Mouse (Mus musculus): Measurements from ENCODE around the gene Ccdc78. TPM values are rescaled to one million over a fixed set of nuclear protein-coding genes. Genes with fewer than 3 reads are reported as not detected.
"Not testable (repeated sequence)": the region's sequence is repeated elsewhere in the genome, so short reads cannot be mapped to it uniquely, and the experiment has no call there.

Ccdc78 gene
- polyA plus RNA-seq, 1 experiment, result 0.06 TPM

DNA sequence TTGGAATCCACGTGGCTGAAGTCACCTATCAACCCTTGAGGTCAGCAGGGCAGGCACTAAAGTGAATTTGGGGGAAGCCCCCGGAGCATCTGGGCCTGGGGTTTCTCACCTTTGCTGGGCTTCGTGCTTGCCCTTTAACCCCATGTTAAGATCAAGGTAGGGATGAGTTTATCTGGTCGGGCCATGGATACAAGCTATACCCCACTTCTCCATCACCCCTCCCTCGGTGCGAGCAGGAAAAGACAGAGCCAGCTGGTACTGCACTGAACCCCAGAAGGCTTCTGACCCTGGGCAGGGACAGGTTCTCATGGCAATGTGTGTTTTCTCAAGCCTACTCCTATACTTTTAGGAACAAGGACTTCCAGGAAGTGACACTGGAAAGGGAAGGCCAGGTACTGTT is 5.0 kb upstream of the Ccdc78 start:
- no peak for DNase-seq (ENCODE audit: extremely low spot score in 1 of 2, low spot score in 1 of 2)

DNA sequence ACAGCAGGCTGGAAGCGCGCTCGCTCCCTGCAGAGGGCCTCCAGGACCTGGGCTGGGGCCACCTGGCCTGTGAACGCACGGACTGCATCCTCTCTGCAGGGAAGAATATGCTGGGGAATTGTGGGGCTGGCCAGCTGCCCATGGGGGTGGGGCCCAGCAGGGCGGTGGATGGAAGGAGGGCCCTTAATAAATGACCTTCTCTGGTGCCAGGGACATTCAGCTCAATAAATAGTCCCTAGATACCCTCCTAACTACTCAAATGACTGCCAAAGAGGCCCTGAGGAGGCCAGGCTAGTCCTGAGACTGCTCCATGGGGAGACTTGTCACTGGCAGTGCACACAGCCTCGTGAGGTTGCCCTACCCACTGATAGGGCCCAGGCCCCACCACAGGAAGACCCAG is 3.3 kb upstream of the Ccdc78 start:
- no peak for DNase-seq (ENCODE audit: extremely low spot score in 1 of 2, low spot score in 1 of 2)

DNA sequence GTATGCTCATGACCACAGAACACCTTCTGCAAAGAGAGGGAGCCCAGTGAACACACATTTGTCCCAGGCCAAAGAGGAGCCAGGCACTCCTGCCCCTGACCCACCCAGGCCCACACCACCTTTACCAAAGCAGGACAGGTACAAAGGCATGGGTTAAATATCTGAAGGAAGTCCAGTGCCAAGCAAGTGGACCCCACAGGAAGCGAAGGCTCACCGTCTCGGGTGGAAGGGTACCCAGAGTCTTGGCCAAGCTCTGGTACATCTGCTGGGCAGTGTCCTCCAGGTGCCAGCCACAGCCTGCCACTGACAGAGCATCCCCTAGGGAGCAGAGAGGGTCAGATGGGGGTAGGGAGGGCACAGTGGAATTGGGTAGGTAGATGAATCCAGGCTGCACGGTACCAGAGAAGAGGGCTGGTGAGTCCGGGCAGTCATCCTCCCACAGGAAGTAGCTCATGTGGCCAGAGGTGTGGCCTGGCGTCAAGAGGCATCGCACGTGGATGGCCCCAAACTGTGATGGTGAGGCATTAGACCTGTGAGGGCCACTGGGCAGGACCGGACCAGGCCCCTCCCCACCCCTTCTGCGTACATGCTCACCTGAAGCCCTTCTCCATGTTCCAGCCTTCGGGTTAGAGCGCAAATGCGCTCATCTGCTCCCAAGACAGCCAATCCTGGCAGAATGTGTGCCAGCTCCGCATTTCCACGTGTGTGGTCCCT is 2.4 kb upstream of the Ccdc78 start:
- no peak for DNase-seq (ENCODE audit: extremely low spot score in 1 of 2, low spot score in 1 of 2)

DNA sequence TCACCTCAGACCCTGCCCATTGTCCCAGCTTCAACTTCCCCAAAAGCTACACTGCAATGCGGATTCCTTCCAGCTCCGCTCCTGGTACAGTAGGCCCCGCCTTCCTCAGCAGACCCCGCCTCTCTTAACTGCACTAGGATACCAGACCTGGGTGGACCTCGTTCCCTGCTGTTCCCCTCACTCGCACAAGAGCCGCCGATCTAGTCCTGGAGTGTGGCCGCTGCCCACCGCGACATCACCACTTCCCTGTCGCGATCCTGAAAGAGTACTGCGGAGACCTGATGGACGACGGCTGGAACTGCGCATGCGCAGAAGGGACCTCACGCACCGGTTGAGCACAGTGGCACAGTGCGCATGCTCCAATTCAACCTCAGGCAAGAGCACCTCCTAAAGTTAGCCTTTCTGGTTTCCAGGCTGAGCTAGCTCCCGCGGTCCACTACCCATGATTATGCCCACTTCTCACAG is 1.1 kb upstream of the Ccdc78 start, which contains the start of gene Haghl:
Gene Haghl, minus strand, starts transcription at position 393 of the 465 bp plus-strand sequence.
- DNase-seq (ENCODE audit: extremely low spot score in 1 of 2, low spot score in 1 of 2), result peak; percentile 93 to 98

DNA sequence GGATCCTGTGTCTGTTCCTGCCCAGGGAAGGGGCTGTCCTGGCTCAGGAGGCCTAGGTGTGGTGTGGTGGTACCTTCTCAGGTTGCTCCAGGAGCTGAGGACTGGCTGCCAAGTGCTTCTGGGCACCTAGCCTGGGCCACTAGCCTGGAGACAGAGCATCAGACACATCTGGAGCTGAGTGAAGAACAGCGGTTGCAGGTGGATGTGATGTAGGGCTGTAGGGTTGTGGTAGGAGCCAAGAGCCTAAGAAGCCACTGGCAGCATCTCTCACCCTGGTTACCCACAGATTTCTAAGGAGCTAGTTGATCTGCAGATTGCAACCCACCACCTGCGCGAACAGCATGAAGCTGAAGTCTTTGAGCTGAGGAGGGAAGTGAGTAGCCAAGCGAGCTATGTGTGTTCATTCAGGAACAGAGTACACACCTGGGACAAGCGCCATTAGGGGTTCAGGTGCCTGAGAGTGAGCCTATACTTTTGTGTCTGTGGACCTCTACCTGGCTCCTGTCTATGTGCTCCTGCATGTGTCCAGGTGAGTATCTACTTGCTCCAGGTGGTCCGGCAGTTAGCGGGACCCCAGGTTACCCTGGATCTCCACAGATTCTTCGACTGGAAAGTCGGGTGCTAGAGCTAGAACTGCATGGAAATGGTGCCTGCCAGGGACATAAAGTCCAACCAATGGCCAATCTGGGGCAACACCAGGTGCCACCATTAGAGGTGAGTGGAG is 563 bp downstream of the Ccdc78 start:
- no peak for DNase-seq (ENCODE audit: extremely low spot score in 1 of 2, low spot score in 1 of 2)

DNA sequence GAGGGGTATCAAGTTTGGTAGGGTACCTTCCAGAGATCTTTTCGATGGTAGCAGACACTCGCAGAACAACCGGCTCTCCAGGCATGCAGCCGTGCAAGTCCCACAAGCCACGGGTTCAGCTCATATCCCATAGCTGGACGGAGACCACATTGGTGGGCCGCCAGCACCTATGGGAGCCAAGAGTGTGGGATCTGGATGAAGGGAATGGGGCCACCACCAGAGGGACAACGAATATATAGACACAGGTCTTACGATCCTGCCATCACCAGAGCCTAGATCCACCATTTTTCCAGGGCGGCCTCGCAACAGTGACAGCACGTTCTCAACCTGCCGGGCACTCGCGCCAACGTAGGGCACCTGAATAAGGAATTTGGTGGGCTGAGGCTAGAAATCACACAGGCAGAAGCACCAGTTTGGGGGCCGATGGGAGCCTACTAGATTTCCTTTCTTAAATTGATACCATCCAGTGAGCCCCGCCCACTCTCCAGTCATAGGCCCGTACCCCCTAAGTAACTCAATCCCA is 5.0 kb downstream of the Ccdc78 start:
- DNase-seq (ENCODE audit: extremely low spot score in 1 of 2, low spot score in 1 of 2), result no peak

DNA sequence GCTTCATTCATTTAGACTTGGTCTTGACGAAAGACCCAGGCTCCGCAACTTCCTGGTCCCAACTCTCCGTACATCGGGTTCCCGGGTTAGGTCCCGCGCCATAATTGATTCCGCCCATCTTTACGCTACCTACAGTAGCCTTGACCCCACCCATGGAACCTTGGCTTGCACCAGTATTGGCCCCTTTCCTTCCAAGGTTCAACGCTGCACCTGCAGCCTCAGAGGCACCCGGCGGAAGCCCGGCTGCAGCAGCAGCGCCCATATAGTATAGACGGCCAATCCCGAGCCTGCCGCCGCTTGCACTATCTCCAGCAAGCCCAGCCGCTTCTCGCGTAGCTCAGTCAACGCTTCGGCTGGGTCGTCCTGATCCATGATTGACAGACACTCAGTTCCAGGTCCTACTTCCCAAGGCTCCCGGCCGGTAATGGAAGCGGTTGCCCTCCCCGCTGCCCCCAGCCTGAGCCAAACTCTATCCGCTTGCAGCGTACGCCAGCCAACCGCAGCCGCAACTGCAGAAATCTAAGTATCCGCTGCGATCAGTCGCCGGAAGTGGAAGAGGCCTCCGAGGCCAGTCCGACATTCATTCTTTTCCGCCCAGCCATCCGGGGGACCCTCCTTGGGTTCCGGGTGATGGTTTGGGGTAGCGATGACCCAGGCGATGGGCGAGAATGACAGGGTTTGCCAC is 5.6 kb downstream of the Ccdc78 start:
- DNase-seq (ENCODE audit: extremely low spot score in 1 of 2, low spot score in 1 of 2), result peak; percentile 64 to 91

DNA sequence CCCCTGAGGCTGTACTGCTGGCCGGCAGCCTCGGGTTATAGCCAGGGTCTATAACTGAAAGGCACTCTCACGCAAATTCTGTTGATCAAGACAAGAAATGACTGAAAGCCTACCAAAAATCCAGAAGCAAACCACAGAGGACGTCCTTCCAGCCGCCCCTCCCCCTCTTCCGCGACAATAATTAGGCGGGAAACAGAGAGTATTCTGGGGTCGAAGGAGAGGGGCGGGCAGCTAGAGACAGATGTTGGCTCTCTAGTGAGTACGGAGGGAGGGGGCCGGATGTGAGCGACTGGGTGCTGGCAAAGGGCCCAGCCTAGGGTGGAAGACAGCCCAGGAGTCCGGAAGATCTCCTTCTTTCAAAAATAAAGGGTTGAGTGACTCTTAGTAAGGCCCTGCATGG is 6.2 kb downstream of the Ccdc78 start, which contains the start of gene Fam173a:
Gene Fam173a, minus strand, starts transcription at position 287 of the 400 bp plus-strand sequence.
- DNase-seq (ENCODE audit: extremely low spot score in 1 of 2, low spot score in 1 of 2), result peak in 1 of 2 experiments; percentile 71

DNA sequence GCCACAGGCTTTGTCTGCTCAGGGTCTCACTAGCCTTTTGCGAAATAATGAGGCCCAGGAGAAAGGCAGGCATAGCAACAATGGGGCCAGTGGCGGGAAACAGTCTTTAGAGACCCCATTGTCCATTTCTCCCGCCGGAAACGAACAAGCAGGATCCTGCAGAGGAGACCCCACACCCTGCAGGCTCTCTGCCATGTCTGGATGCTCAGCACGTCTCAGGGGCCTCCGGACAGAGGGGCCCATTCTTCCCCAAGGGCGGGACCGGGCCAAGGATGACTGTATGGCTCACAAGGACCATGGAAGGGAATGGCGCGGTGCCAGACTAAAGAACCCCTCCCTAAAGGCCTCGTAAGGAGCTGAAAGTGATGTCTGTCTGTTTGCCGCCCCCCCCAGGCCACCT is 7.8 kb downstream of the Ccdc78 start:
- no peak for DNase-seq (ENCODE audit: extremely low spot score in 1 of 2, low spot score in 1 of 2)

DNA sequence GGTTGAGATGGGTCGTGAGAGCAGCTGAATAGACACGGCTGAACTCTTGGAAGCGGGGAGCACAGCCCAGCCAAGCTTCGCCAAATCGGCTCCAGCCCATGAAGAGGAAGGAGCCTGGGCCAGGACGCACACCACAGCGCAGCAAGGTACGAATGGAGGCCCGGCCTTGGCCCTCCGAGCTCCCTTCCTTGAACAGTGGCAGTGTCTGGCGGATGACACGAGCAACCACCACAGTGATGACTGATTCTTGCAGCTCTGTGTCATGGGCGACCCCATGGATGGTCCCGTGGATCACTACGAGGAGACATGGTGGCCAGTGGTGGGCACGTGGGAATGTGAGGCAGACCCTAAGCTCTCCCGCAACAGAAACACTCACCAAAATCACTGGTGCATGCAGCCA is 8.6 kb downstream of the Ccdc78 start:
- no peak for DNase-seq (ENCODE audit: extremely low spot score in 1 of 2, low spot score in 1 of 2)

DNA sequence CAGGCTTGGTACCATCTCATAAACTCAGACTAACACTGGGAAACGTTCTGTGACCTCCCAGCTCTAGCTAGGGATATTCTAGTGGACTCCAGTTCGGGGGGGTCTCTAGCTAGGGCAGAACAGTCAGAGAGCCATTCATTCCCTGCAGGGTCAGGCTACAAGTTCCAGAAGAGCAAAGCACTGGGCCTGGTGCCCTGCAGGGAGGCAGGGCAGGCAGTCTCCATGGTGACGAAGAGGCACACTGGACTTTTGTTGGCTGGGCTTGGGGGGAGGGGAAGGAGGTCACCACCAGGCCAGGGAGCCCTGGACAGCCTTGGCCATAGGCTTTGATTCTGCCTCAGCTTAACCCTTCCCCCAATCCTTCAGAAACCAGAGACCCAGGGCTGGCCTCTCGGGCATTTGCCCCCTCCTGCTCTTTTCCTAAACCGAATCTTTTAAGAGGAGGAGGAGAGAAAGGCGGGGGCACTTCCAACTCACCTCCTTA is 9.3 kb downstream of the Ccdc78 start, which contains the start of gene AC134908.4:
Gene AC134908.4, minus strand, starts transcription at position 51 of the 484 bp plus-strand sequence.
- peak; percentile 59 to 66 for DNase-seq (ENCODE audit: extremely low spot score in 1 of 2, low spot score in 1 of 2)

DNA sequence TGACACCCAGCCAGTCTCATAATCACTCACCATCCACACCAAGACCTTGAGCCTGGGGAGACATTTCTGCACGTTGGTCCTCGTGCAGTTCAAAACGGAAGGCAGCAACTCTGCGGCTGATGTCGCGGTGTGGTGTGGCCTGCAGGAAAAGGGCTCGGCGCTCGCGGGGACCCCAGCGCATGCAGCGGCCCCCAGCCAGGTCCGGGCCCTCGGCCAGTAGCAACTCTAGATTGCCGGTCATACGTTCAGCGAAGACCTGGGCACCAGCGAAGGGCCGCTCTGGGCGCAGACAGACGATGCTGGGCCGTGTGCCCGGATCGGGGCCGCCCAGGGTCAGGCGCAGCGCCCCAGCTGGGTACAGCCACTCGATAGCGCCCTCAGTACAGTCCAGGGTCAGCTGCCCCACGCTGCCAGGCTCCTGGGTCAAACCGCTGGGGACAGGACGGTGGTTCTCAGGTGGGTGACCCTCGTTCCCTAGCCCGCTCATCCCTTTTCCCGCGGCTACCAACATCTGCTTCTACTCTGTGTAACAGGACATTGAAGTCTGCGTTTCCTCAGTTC is 9.9 kb downstream of the Ccdc78 start:
- no peak for DNase-seq (ENCODE audit: extremely low spot score in 1 of 2, low spot score in 1 of 2)

DNA sequence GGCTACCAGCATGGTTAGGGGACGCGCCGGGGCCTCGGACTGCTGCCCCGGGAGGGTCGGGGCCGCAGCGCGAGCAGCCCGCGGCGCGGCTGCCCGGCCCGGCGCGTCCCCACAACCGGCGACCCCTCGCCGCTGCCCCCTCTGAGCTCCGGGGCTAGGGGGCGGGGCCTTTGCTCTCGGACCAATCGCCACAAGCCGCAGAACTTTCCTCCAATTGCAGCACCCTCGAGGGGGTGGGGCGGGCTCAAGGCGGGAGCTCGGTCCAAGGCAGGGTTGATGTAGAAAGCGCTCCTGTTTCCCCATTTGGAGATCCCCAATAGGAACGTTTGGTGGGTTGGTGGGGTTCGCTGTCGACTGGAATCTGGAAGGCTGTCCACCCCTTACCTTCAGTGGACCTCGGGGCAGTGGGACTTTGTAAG is 10.6 kb downstream of the Ccdc78 start, which contains the start of gene Metrn:
Gene Metrn, minus strand, starts transcription at position 186 of the 419 bp plus-strand sequence.
- DNase-seq (ENCODE audit: extremely low spot score in 1 of 2, low spot score in 1 of 2), result peak in 1 of 2 experiments; percentile 75

DNA sequence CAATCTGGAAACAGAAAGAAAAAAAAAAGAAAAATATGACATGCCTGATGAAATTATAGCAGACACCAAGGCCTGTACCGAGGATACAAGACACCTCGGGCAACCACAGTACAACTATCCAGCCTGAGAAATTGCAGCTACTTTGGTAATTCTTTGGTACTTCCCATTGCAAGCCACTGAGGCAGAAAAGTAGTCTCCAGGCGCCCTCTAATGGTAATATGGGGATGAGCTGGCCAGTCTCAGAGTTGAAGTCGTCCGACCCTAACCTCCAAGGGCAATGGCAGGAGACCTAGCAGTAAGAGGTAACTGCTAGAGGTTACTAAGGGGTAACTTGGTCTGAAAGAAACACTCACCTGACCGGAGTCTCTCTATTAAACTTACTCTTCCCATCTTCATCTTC is 14.6 kb downstream of the Ccdc78 start:
- DNase-seq (ENCODE audit: extremely low spot score in 1 of 2, low spot score in 1 of 2), result peak in 1 of 2 experiments; percentile 89

DNA sequence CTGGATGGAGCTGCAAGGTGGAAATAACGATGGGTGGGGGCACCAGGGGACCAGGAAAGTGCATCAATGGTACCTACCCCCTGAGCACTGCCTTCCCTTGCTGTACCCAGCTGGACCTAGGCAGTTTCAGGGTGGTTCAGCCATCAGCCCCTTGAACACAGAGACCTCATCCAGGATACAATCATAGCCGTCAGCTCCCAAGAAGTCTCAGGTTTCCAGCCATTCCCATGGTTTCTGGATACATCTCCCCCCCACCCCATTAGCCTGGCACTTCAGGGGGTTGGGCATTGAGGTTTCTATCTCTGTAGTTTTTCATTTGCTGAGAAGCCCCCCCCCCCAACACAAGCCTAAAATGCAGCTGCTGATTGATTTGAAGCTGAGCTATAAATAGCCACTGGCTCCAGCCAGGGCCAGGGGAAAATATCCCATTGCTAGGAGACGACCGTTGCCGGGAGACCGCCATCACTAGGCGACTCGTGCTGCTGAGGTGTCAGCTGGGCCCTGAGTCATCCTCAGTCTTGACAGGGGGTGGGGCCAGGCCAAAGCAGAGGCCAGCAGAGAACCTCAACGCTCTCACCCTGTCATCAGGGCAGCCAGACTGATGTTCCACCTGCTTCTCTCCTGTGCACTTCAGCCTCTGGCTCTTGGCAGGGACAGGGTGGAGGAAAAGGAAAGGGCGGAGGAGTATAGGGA is 16.6 kb downstream of the Ccdc78 start:
- DNase-seq (ENCODE audit: extremely low spot score in 1 of 2, low spot score in 1 of 2), result peak; percentile 87 to 88

DNA sequence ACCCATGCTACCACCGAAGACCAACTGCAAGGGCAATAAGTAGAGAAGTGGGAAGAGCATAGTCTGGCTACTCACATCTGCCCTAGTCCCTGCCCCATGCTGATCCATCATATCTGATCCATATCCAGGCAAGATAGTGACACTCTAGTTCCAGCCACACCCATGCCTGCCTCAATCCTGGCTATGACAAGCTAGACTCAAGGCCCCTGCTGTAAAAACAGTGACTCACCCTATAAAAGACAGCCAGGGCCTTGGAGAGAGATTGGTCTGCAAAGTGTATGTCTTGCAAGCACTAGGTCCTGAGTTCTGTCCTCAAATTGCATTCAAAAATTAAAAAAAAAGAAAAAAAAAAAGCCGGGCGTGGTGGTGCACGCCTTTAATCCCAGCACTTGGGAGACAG is 20.1 kb downstream of the Ccdc78 start:
- DNase-seq (ENCODE audit: extremely low spot score in 1 of 2, low spot score in 1 of 2), result no peak

DNA sequence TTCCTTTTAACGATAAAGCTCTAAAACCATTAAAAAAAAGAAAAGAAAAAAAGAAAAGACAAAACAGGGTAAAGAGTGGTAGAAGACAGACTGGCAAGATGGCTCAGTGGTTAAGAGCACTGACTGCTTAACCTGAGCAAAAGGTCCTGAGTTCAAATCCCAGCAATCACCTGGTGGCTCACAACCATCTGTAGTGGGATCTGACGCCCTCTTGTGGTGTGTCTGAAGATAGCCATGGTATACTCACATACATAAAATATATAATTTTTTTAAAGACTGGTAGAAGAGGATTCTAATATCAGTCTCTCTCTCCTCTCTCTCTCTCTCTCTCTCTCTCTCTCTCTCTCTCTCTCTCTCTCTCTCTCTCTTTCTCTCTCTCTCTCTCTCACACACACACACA is 21.1 kb downstream of the Ccdc78 start:
- DNase-seq (ENCODE audit: extremely low spot score in 1 of 2, low spot score in 1 of 2), result not testable (repeated sequence)

DNA sequence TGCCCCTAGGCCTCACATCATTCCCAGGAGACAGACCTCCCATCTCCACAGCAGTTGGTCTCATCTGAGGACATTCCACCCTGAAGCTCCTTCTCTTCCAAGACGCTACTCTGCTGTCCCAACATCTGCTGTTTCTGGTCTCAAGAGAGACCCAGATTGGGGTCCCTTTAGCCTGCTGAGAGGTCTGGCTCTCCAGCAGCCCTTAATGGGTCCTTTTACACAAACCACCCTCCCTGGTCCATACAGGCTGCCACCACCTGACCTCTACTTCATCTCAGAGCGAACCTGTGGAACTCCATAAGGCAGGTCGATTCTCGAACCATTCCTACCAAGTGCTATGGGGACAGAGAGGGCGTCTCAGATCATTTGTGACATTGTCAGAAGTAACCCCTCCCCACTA is 21.6 kb downstream of the Ccdc78 start:
- no peak for DNase-seq (ENCODE audit: extremely low spot score in 1 of 2, low spot score in 1 of 2)

DNA sequence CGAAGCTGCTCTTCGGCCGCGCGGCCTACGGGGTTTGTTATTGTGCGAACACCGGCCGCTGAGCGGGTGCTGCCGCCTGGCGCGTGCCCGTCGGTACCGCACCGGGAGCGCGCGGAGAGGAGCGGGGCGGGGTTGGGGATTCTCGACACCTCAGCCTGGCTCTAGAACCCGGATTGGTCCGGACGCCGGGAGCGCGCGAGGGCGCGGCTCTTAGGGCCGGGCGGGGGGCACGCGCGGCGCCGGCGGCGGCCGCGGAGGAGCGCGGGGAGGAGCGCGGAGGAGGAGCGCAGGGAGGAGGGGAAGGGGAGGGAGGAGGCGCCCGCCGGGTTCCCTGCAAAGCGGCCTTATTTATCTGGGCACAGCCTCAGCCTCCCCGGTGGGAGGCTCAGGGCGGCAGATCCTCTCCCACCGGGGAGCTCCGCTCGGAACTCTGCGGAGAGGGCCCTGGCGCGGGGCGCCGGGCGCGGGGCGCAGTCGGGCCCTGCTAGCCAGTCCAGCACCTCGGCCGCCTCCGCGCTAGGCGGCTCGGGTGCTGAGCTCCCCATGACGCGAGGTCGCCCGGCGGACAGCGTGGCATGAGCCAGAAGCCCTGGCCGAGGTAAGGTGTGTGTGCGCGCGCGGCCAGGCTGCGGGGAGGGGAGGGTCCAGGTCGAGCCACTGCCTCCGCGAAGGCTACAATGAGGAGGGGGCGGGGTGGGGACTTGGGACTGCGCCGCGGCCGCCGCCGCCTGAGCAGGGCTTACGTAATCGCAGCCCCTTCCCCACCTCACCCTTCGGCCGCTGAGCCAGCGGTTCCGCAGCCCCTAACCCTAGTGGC is 22.6 kb downstream of the Ccdc78 start, which contains the start of gene Fbxl16:
Gene Fbxl16, plus strand, starts transcription at position 297 of the 817 bp plus-strand sequence.
- peak; percentile 81 to 92 for DNase-seq (ENCODE audit: extremely low spot score in 1 of 2, low spot score in 1 of 2)

Data from frontal cortex, adult 2 months (tissue).